13 mouse cellular contexts compared by ENCODE assay signal in the genomic region with DNA sequence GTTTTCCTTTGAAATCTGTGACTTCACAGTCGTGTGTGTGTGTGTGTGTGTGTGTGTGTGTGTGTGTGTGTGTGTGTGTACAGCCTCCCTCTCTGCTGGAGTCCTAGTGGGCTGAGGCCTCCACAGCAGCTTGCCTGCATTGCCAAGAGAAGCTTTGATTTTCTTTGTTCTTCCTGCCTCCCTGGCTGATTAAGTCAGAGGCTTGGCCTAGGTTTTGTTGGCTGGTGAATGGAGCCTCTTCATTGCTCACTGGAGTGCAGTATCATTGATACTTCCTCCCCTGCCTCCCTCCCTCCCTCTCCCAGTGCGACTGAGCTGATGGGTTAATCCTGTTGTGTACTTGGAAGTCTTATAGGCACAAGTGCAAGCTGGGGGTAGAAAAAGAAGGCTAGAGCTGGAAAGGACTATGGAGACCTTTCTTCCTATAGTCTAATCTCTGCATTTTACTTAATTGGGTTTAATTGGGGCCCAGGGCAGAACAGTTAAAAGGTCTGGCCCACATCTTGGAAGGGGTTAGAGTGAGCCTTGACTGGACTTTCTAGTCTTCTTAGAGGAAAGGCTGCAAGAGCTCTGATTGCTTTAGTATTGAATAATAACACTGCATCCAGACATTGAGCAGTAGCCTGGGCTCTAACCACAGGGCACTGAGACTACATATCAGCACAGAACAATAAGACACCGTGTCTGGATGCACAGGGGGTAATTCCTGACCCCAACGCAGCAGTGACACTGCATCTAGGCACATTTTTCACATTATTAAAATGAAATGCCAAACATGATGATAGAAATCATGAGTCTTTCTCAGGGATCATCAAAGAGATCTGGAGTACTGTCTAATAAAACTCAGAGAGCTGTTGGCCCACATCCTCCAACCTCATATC.
DNase-seq lines count a peak whose midpoint lies in the region; ATAC-seq lines count a peak whose summit lies in the region.
"Had no signal": no experiment of that assay in that cellular context is flagged by ENCODE, and none has a peak within 500 bp of the region (broad histone marks: within the 10 kb centered on the region; RNA-seq: fewer than 3 reads in every experiment).

No protein-coding gene starts in this region.

- H3K36me3 ChIP-seq in embryonic facial prominence, embryonic 14.5 days (ENCODE audit: control insufficient read depth, insufficient read depth, low read length) = no peaks in the 10 kb centered on the region
- no peaks in the 10 kb centered on the region for H3K36me3 ChIP-seq in hindbrain, embryonic 15.5 days
- H3K36me3 ChIP-seq in midbrain, embryonic 15.5 days (replicated peaks) = no peaks in the 10 kb centered on the region
- H3K36me3 ChIP-seq in intestine, embryonic 16.5 days (ENCODE audit: control insufficient read depth, insufficient read depth, low read length) = no peaks in the 10 kb centered on the region
- H3K36me3 ChIP-seq: heart, embryonic 15.5 days had no signal

- peaks cover 11% of the 10 kb centered on the region; the same call in 1 of the 2 replicates for H3K4me1 ChIP-seq in embryonic facial prominence, embryonic 14.5 days (ENCODE audit: control insufficient read depth, insufficient read depth, low read length)
- H3K4me1 ChIP-seq in hindbrain, embryonic 15.5 days (replicated peaks) = no peaks in the 10 kb centered on the region; the same call in 1 of the 2 replicates
- H3K4me1 ChIP-seq in midbrain, embryonic 15.5 days = peaks cover 7% of the 10 kb centered on the region
- H3K4me1 ChIP-seq in intestine, embryonic 16.5 days (ENCODE audit: control insufficient read depth, insufficient read depth, low read length) = peaks cover 8% of the 10 kb centered on the region
- H3K4me1 ChIP-seq: heart, embryonic 15.5 days had no signal

- no peaks in the 10 kb centered on the region for H3K27me3 ChIP-seq in embryonic facial prominence, embryonic 14.5 days (replicated peaks; ENCODE audit: control insufficient read depth, insufficient read depth, low read length)
- no peaks in the 10 kb centered on the region for H3K27me3 ChIP-seq in hindbrain, embryonic 15.5 days
- no peaks in the 10 kb centered on the region for H3K27me3 ChIP-seq in midbrain, embryonic 15.5 days (replicated peaks)
- H3K27me3 ChIP-seq in intestine, embryonic 16.5 days (replicated peaks; ENCODE audit: control insufficient read depth, insufficient read depth, low read length) = no peaks in the 10 kb centered on the region
- H3K27me3 ChIP-seq: heart, embryonic 15.5 days had no signal

- H3K27ac ChIP-seq in embryonic facial prominence, embryonic 14.5 days (replicated peaks; ENCODE audit: low read depth, low read length) = no peak overlapping the region
- H3K27ac ChIP-seq in hindbrain, embryonic 15.5 days (replicated peaks) = peak overlapping the region; percentile 26
- peak overlapping the region; percentile 42; the same call in 1 of the 2 replicates for H3K27ac ChIP-seq in midbrain, embryonic 15.5 days
- H3K27ac ChIP-seq in intestine, embryonic 16.5 days (ENCODE audit: low read length) = no peak overlapping the region
- H3K27ac ChIP-seq: heart, embryonic 15.5 days had no signal

- peak; percentile 71 for DNase-seq in embryo, embryonic 10 days (ENCODE audit: low spot score)
- peak; percentile 83 for DNase-seq in embryonic facial prominence, embryonic 14.5 days (ENCODE audit: low spot score)
- DNase-seq in spleen, postnatal 14 days (ENCODE audit: low spot score in 2 of 2) = no peak
- DNase-seq in right cerebral cortex, postnatal 36 days (ENCODE audit: low spot score in 2 of 2) = no peak
- DNase-seq in spleen, postnatal 36 days (ENCODE audit: low spot score in 2 of 2) = no peak
- DNase-seq: cerebellum, postnatal 25 days; kidney, adult 18-20 months; layer of hippocampus, postnatal 36 days; lung, adult 2 months had no signal

- no peak overlapping the region for H3K4me2 ChIP-seq in embryonic facial prominence, embryonic 14.5 days (ENCODE audit: low read depth, low read length)
- no peak overlapping the region for H3K4me2 ChIP-seq in hindbrain, embryonic 15.5 days
- H3K4me2 ChIP-seq in midbrain, embryonic 15.5 days = no peak overlapping the region
- no peak overlapping the region for H3K4me2 ChIP-seq in intestine, embryonic 16.5 days (ENCODE audit: low read depth, low read length)
- H3K4me2 ChIP-seq: heart, embryonic 15.5 days had no signal

- H3K9me3 ChIP-seq in embryonic facial prominence, embryonic 14.5 days (ENCODE audit: control insufficient read depth, low read length) = no peaks in the 10 kb centered on the region
- no peaks in the 10 kb centered on the region for H3K9me3 ChIP-seq in hindbrain, embryonic 15.5 days
- H3K9me3 ChIP-seq in midbrain, embryonic 15.5 days = no peaks in the 10 kb centered on the region
- no peaks in the 10 kb centered on the region for H3K9me3 ChIP-seq in intestine, embryonic 16.5 days (ENCODE audit: control insufficient read depth, low read length)
- H3K9me3 ChIP-seq: heart, embryonic 15.5 days had no signal

- no peak overlapping the region for H3K4me3 ChIP-seq in embryonic facial prominence, embryonic 14.5 days (ENCODE audit: low read depth, low read length)
- H3K4me3 ChIP-seq in hindbrain, embryonic 15.5 days = no peak overlapping the region
- H3K4me3 ChIP-seq in midbrain, embryonic 15.5 days = no peak overlapping the region
- no peak overlapping the region for H3K4me3 ChIP-seq in intestine, embryonic 16.5 days (ENCODE audit: low read length)
- H3K4me3 ChIP-seq: heart, embryonic 15.5 days had no signal

- no peak overlapping the region for H3K9ac ChIP-seq in embryonic facial prominence, embryonic 14.5 days (ENCODE audit: low read depth, low read length)
- no peak overlapping the region for H3K9ac ChIP-seq in hindbrain, embryonic 15.5 days
- no peak overlapping the region for H3K9ac ChIP-seq in midbrain, embryonic 15.5 days
- H3K9ac ChIP-seq in intestine, embryonic 16.5 days (ENCODE audit: low read depth, low read length) = no peak overlapping the region
- H3K9ac ChIP-seq: heart, embryonic 15.5 days had no signal

- WGBS in embryonic facial prominence, embryonic 14.5 days = 37% methylated on average over 4 of the region's 4 CpGs
- WGBS in hindbrain, embryonic 15.5 days = 20% methylated on average over 4 of the region's 4 CpGs
- WGBS in midbrain, embryonic 15.5 days = 17% methylated on average over 4 of the region's 4 CpGs
- 56% methylated on average over 4 of the region's 4 CpGs for WGBS in intestine, embryonic 16.5 days

- ATAC-seq in embryonic facial prominence, embryonic 14.5 days (ENCODE audit: low read depth) = peak; percentile 82
- peak; percentile 85 for ATAC-seq in hindbrain, embryonic 15.5 days (ENCODE audit: low FRiP score, low read depth)
- peak; percentile 88 for ATAC-seq in midbrain, embryonic 15.5 days (replicated peaks)
- no peak for ATAC-seq in intestine, embryonic 16.5 days

Comparison
In these comparisons a context has a peak if more than half of its experiments do, and no peak if none do; other contexts are left out.
1. DNase-seq: peak in embryo, embryonic 10 days (single experiment) and embryonic facial prominence, embryonic 14.5 days (single experiment); none in spleen, postnatal 14 days (0 of 2), right cerebral cortex, postnatal 36 days (0 of 2) and spleen, postnatal 36 days (0 of 2).
2. H3K27ac ChIP-seq: peak in hindbrain, embryonic 15.5 days (single experiment) and midbrain, embryonic 15.5 days (single experiment); none in embryonic facial prominence, embryonic 14.5 days (single experiment) and intestine, embryonic 16.5 days (single experiment).